Mouse (Mus musculus): ENCODE results near the gene Cdkn2aip. TPM values are rescaled to one million over a fixed set of nuclear protein-coding genes. Genes with fewer than 3 reads are reported as not detected.

Cdkn2aip gene
- 12.4 and 14.1 TPM in 2 replicates for total RNA-seq (2012; rRNA removed)
- 100 to 1,000 TPM in 1 of 2 experiments, 10 to 100 TPM in 1; 13.5 to 101 TPM for polyA plus RNA-seq (2012; ENCODE audit: insufficient read depth in 1 of 2, insufficient read length in 2 of 2, low read depth in 1 of 2, low replicate concordance in 2 of 2, missing spikeins in 1 of 2)

- H3K9ac ChIP-seq (ENCODE audit: control insufficient read depth, low read depth, low read length, poor library complexity, severe bottlenecking): peak within 1 kb of the TSS; percentile 99
- peaks cover 0 to 4% of the 10 kb centered on the region in 2 experiments; a peak in 2 of 4 replicates for H3K4me1 ChIP-seq (ENCODE audit: control insufficient read depth in 1 of 2, insufficient read depth in 2 of 2, low read length in 2 of 2)
- DNase-seq (ENCODE audit: low read depth, low spot score): peak; percentile 96
- no peaks in the 10 kb centered on the region for H3K9me3 ChIP-seq (replicated peaks; ENCODE audit: insufficient read depth, low read length)
- no peaks in the 10 kb centered on the region for H3K27me3 ChIP-seq (ENCODE audit: control insufficient read depth in 1 of 2, insufficient read depth in 2 of 2, low read length in 2 of 2)
- peak within 1 kb of the TSS; percentile 62 to 94 for H3K4me3 ChIP-seq (ENCODE audit: control insufficient read depth in 1 of 2, insufficient read depth in 1 of 2, low read depth in 2 of 2, low read length in 2 of 2)
- peaks cover 0 to 8% of the 10 kb centered on the region in 2 experiments; a peak in 3 of 4 replicates for H3K36me3 ChIP-seq (ENCODE audit: control insufficient read depth in 1 of 2, insufficient read depth in 2 of 2, low read length in 2 of 2)
- peaks cover 23% of the 10 kb centered on the region for H3K79me2 ChIP-seq (ENCODE audit: control insufficient read depth, insufficient read depth, low read length, poor library complexity)
- H3K27ac ChIP-seq (ENCODE audit: control insufficient read depth, low read depth, low read length): peak within 1 kb of the TSS; percentile 100
- TF ChIP-seq ZC3H11A (IDR thresholded peaks at IDR 0.05; ENCODE audit: low read depth, low read length) (no peak), ZNF384 (IDR thresholded peaks at IDR 0.05; ENCODE audit: low read depth, low read length) (no peak), JUND (IDR thresholded peaks at IDR 0.05; ENCODE audit: low read depth, low read length) (no peak), GATA1 (IDR thresholded peaks at IDR 0.05; ENCODE audit: low read depth, low read length) (peak; percentile 63), ZMIZ1 (IDR thresholded peaks at IDR 0.05; ENCODE audit: low read depth, low read length) (peak; percentile 63), EP300 (IDR thresholded peaks at IDR 0.05; ENCODE audit: low read depth in 1 of 2, low read length in 2 of 2) (peak in 1 of 2 experiments; percentile 77; a peak in 3 of 4 replicates), ZKSCAN1 (IDR thresholded peaks at IDR 0.05; ENCODE audit: low read depth, low read length) (no peak), MYB (IDR thresholded peaks at IDR 0.05; ENCODE audit: low read depth, low read length) (peak; percentile 85), TAL1 (IDR thresholded peaks at IDR 0.05; ENCODE audit: low read length) (0 out of 2 replicates have a peak, but pooled peaks have one; percentile 3), ELF1 (IDR thresholded peaks at IDR 0.05; ENCODE audit: low read depth, low read length) (peak; percentile 76), MAFK (IDR thresholded peaks at IDR 0.05; ENCODE audit: borderline replicate concordance, low read depth, low read length) (no peak), USF2 (IDR thresholded peaks at IDR 0.05; ENCODE audit: borderline replicate concordance in 1 of 2, insufficient read depth in 1 of 2, low read depth in 1 of 2, low read length in 2 of 2) (no peak), POLR2AphosphoS5 (IDR thresholded peaks at IDR 0.05; ENCODE audit: borderline replicate concordance, low read depth, low read length) (no peak), POLR2AphosphoS2 (IDR thresholded peaks at IDR 0.05; ENCODE audit: low read length) (peak; percentile 80), USF1 (IDR thresholded peaks at IDR 0.05; ENCODE audit: low read depth, low read length) (0 out of 2 replicates have a peak, but pooled peaks have one; percentile 7), CHD2 (IDR thresholded peaks at IDR 0.05; ENCODE audit: low read length) (no peak), RAD21 (IDR thresholded peaks at IDR 0.05; ENCODE audit: low read depth, low read length) (no peak), RCOR1 (IDR thresholded peaks at IDR 0.05; ENCODE audit: low read depth, low read length) (no peak), POLR2A (IDR thresholded peaks at IDR 0.05; ENCODE audit: control insufficient read depth in 1 of 2, insufficient read depth in 1 of 2, low read depth in 1 of 2, low read length in 2 of 2, poor library complexity in 1 of 2) (peak; percentile 78 to 82), NRF1 (IDR thresholded peaks at IDR 0.05; ENCODE audit: insufficient read depth, low read depth, low read length, poor library complexity, severe bottlenecking) (peak; percentile 77), SIN3A (IDR thresholded peaks at IDR 0.05; ENCODE audit: low read length) (peak; percentile 75), MXI1 (IDR thresholded peaks at IDR 0.05; ENCODE audit: low read depth, low read length) (peak; percentile 80), BHLHE40 (IDR thresholded peaks at IDR 0.05; ENCODE audit: borderline replicate concordance, low read depth, low read length) (no peak), SMC3 (IDR thresholded peaks at IDR 0.05; ENCODE audit: low read depth, low read length) (no peak), UBTF (IDR thresholded peaks at IDR 0.05; ENCODE audit: borderline replicate concordance, insufficient read depth, low read depth, low read length) (no peak; the same call in 1 of the 2 replicates), TCF12 (IDR thresholded peaks at IDR 0.05; ENCODE audit: low read depth, low read length) (peak; percentile 46; the same call in 1 of the 2 replicates), CHD1 (IDR thresholded peaks at IDR 0.05; ENCODE audit: low read depth, low read length) (no peak), HCFC1 (IDR thresholded peaks at IDR 0.05; ENCODE audit: low read depth, low read length) (peak; percentile 80), GABPA (IDR thresholded peaks at IDR 0.05; ENCODE audit: low read depth, low read length) (no peak), ETS1 (IDR thresholded peaks at IDR 0.05; ENCODE audit: low read depth, low read length) (peak; percentile 74), MYC (IDR thresholded peaks at IDR 0.05; ENCODE audit: low read depth, low read length) (peak; percentile 66; the same call in 1 of the 2 replicates), CTCF (IDR thresholded peaks at IDR 0.05 in 2 of 3, conservative IDR thresholded peaks at IDR 0.05 in 1 of 3; ENCODE audit: control insufficient read depth in 1 of 3, insufficient read depth in 1 of 3, low read depth in 2 of 3, low read length in 3 of 3, poor library complexity in 1 of 3, severe bottlenecking in 1 of 3) (no peak), MAX (IDR thresholded peaks at IDR 0.05; ENCODE audit: low read length) (peak; percentile 48), E2F4 (IDR thresholded peaks at IDR 0.05; ENCODE audit: borderline replicate concordance, low read depth, low read length) (no peak)
Measured at GRCm38 (mm10) chr8:47713761-47714745, at the start of gene Cdkn2aip. Cdkn2aip (minus strand) TSS chr8:47713932.
